Mouse (Mus musculus) embryonic facial prominence, embryonic 10.5 days (tissue): ENCODE results near the gene Dscam. TPM values are rescaled to one million over a fixed set of nuclear protein-coding genes. Genes with fewer than 3 reads are reported as not detected.
"Not testable (repeated sequence)": the region's sequence is repeated elsewhere in the genome, so short reads cannot be mapped to it uniquely, and the experiment has no call there.

Source experiments
- DNase-seq: peaks from one replicate; pipeline ENCODE4 v3.0.0-alpha.2; 2017; ENCODE audit warnings: low spot score
- H3K27ac ChIP-seq: fragments of 300-500 bp; sonication (generic); replicated peaks from 2 replicates; pipeline ENCODE4 v1.5.1; 2016; ENCODE audit warnings: mild to moderate bottlenecking
- H3K27me3 ChIP-seq: fragments of 300-500 bp; sonication (generic); replicated peaks from 2 replicates; pipeline ENCODE4 v1.6.1; 2016; ENCODE audit warnings: low read depth, mild to moderate bottlenecking; ENCODE audit not compliant: poor library complexity, severe bottlenecking
- H3K36me3 ChIP-seq: fragments of 300-500 bp; sonication (generic); replicated peaks from 2 replicates; pipeline ENCODE4 v1.6.1; 2016; ENCODE audit warnings: mild to moderate bottlenecking, moderate library complexity
- H3K4me1 ChIP-seq: fragments of 300-500 bp; sonication (generic); 2 replicates; pipeline ENCODE4 v1.6.1; 2016
- H3K4me3 ChIP-seq: fragments of 300-500 bp; sonication (generic); 2 replicates; pipeline ENCODE4 v1.5.1; 2016; ENCODE audit warnings: mild to moderate bottlenecking, moderate library complexity
- H3K9me3 ChIP-seq: fragments of 300-500 bp; sonication (generic); 2 replicates; pipeline ENCODE4 v1.6.1; 2016; ENCODE audit warnings: mild to moderate bottlenecking
- WGBS: fragments of 180-500 bp; shearing (Covaris S2); methylation state at CpG from one replicate; pipeline ENCODE4 v1.1.7; 2016; 5-methylcytosine and 5-hydroxymethylcytosine counted together
- polyA plus RNA-seq: library from polyadenylated mRNA; unstranded; fragments of >200 nt; fragmentation: Nextera tagmentation; extraction: Ambion mirVana; gene quantifications from 2 replicates; pipeline ENCODE4 v1.2.1, GENCODE M21; 2016

The Dscam gene
- polyA plus RNA-seq, 1 experiment from 2014 or later: 0.25 TPM

GRCm38 (mm10) chr16:96885817-96886216, 284.7 kb downstream of the Dscam start:
- H3K36me3 ChIP-seq: no peaks in the 10 kb centered on the region
- no peak overlapping the region for H3K27ac ChIP-seq
- 88% methylated on average over 2 of the region's 2 CpGs for WGBS
- no peaks in the 10 kb centered on the region for H3K4me1 ChIP-seq
- no peaks in the 10 kb centered on the region for H3K27me3 ChIP-seq
- DNase-seq: no peak
- no peak overlapping the region for H3K4me3 ChIP-seq
- no peaks in the 10 kb centered on the region for H3K9me3 ChIP-seq

DNA sequence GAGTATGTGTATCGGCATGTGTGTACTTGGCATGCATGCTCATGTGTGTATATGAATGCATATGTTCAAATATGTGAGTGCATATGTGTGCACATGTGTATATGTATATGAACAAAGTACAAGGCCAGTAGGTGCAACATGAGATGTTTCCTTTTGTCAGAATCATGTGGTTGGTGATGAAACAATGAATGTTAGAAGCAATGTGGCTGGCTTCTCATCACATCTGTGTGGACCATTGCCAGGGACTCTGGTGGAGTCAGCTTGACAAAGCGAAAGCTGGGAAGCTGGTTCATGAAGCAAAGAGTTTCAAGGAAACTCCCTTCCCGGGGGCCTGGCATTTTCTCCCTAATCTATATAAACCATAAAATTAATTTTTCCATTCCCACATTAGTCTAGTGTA, 286.0 kb downstream of the Dscam start:
- H3K4me3 ChIP-seq, H3K27ac ChIP-seq, H3K9me3 ChIP-seq, DNase-seq, H3K27me3 ChIP-seq, H3K36me3 ChIP-seq, H3K4me1 ChIP-seq: not testable (repeated sequence)
- 89% methylated on average over 3 of the region's 3 CpGs for WGBS

DNA sequence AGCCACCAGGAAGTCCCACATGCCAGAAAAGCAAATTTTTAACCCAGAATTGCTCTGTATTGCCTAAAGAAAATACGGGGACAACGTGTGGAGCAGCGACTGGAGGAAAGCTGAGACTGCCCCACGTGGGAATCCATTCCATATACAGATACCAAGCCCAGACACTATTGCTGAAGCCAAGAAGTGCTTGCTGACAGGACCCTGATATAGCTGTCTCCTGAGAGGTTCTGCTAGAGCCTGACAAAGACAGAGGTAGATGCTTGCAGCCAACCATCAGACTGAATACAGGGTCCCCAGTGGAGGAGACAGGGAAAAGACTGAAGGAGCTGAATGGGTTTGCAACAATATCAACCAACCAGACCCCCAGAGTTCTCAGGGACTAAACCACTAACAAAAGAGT, 293.3 kb downstream of the Dscam start:
- no peaks in the 10 kb centered on the region for H3K36me3 ChIP-seq
- no peaks in the 10 kb centered on the region for H3K27me3 ChIP-seq
- DNase-seq: no peak
- 83% methylated on average over 4 of the region's 4 CpGs for WGBS
- H3K27ac ChIP-seq: no peak overlapping the region
- H3K9me3 ChIP-seq: no peaks in the 10 kb centered on the region
- peaks cover 9% of the 10 kb centered on the region; the same call in 1 of the 2 replicates for H3K4me1 ChIP-seq
- no peak overlapping the region for H3K4me3 ChIP-seq

GRCm38 (mm10) chr16:96872799-96873198, 297.8 kb downstream of the Dscam start:
- Histone ChIP-seq H3K4me3 (no peak overlapping the region), H3K9me3 (no peaks in the 10 kb centered on the region), H3K36me3 (no peaks in the 10 kb centered on the region), H3K27ac (no peak overlapping the region), H3K4me1 (peaks cover 9% of the 10 kb centered on the region; the same call in 1 of the 2 replicates), H3K27me3 (no peaks in the 10 kb centered on the region)
- WGBS: 52% methylated on average over 7 of the region's 7 CpGs
- DNase-seq: peak; percentile 43

- Histone ChIP-seq H3K36me3 (no peaks in the 10 kb centered on the region), H3K4me1 (no peaks in the 10 kb centered on the region), H3K27me3 (no peaks in the 10 kb centered on the region), H3K9me3 (no peaks in the 10 kb centered on the region), H3K27ac (no peak overlapping the region), H3K4me3 (no peak overlapping the region)
- DNase-seq: no peak
- 66% methylated on average over 2 of the region's 2 CpGs for WGBS
Measured at GRCm38 (mm10) chr16:96857571-96857970, 313.0 kb downstream of the Dscam start.

GRCm38 (mm10) chr16:96855060-96855459, 315.5 kb downstream of the Dscam start:
- Histone ChIP-seq H3K4me3 (no peak overlapping the region), H3K27me3 (no peaks in the 10 kb centered on the region), H3K4me1 (no peaks in the 10 kb centered on the region), H3K9me3 (no peaks in the 10 kb centered on the region), H3K36me3 (no peaks in the 10 kb centered on the region), H3K27ac (no peak overlapping the region)
- no peak for DNase-seq
- 76% methylated on average over 4 of the region's 4 CpGs for WGBS

DNA sequence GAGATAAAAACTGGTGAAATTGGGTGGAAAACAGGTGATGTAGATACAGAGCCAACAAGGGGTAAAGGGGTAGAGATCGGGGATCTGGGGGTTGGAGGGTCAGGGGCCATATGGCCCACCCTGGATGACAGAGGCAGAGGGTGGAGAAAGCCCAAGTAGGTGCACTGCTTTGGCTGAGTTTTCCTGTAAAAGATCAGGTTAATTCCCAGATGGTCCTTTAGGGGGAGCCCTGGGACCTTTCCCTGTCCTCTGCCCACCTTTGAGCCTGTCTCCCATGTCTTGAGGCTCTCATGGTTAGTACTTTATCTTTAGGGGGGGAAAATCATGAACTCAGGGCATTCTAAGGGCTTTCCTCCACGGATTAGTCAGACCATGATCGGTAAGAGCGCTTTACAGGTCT, 318.2 kb downstream of the Dscam start:
- H3K27ac ChIP-seq: no peak overlapping the region
- H3K9me3 ChIP-seq: no peaks in the 10 kb centered on the region
- H3K4me1 ChIP-seq: no peaks in the 10 kb centered on the region
- no peaks in the 10 kb centered on the region for H3K27me3 ChIP-seq
- DNase-seq: peak; percentile 50
- WGBS: 16% methylated on average over 4 of the region's 4 CpGs
- no peak overlapping the region for H3K4me3 ChIP-seq
- H3K36me3 ChIP-seq: no peaks in the 10 kb centered on the region

DNA sequence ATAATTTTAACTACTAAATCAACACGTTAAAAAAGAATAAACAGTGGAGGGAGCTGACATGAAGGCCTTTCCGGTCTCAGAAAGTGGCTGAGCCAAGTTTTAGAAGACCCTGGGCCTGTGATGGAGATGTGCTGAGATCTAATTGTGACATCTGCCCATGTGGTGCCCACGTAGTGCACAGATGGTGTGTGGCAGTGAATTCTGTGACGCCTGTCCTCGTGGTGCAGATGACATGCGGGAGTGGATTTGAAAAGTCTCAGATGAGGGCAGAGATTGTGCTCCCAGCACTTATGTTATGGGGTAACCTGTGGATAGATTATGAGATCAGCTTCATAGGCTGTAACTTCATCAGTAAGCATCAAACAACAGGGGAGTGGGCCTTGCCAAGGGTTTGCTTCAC, 321.6 kb downstream of the Dscam start:
- H3K27me3 ChIP-seq: no peaks in the 10 kb centered on the region
- H3K9me3 ChIP-seq: no peaks in the 10 kb centered on the region
- WGBS: 87% methylated on average over 6 of the region's 6 CpGs
- no peak overlapping the region for H3K27ac ChIP-seq
- H3K4me1 ChIP-seq: peaks cover 21% of the 10 kb centered on the region
- no peak for DNase-seq
- H3K36me3 ChIP-seq: no peaks in the 10 kb centered on the region
- no peak overlapping the region for H3K4me3 ChIP-seq

DNA sequence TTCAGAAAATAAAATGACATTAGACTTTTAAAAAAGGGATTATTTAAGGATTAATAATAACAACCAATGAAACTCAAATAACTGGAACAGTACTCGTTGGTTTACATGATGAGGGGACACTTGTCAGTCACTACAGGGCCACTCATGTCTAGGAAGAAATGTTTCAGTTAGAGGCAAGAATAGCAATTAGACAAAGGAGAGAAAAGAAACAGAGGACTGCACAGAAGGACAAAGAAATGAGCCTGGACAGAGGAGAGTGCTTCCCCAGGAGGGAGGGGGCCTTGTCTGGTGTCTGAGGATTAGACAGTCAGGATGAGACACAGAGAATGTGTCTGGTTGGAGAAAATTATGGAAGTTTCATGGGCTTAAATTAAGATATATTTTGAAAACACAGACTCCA, 324.0 kb downstream of the Dscam start:
- peaks cover 21% of the 10 kb centered on the region for H3K4me1 ChIP-seq
- H3K27ac ChIP-seq: 0 out of 2 replicates have a peak overlapping the region, but pooled peaks have one; percentile 10
- H3K9me3 ChIP-seq: no peaks in the 10 kb centered on the region
- H3K27me3 ChIP-seq: no peaks in the 10 kb centered on the region
- H3K36me3 ChIP-seq: no peaks in the 10 kb centered on the region
- DNase-seq: no peak
- H3K4me3 ChIP-seq: no peak overlapping the region
- WGBS: 60% methylated on average over 1 of the region's 1 CpGs

DNA sequence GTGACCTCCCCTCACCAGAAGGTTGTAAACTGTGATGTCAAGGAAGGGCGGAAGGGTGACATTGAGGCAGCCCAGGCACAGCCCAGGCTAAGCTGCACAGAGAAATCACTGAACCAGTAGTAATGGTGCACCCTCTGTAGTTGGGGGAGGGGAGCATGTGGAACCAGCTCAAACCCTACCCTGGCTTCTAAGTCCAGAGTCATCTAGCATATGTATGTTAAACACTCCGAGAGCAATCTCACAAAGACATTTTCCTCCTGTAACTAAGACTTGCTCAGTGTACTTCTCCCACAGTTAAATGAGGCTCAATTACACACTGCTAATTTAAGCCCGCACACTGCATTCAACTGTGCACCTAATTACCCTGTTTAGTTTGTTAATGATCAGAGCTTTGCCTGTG, 324.4 kb downstream of the Dscam start:
- Histone ChIP-seq H3K27me3 (no peaks in the 10 kb centered on the region), H3K9me3 (no peaks in the 10 kb centered on the region), H3K4me1 (peaks cover 21% of the 10 kb centered on the region), H3K27ac (no peak overlapping the region), H3K4me3 (no peak overlapping the region), H3K36me3 (no peaks in the 10 kb centered on the region)
- peak; percentile 13 for DNase-seq
- WGBS: 55% methylated on average over 3 of the region's 3 CpGs

GRCm38 (mm10) chr16:96845475-96846098, 325.0 kb downstream of the Dscam start:
- no peaks in the 10 kb centered on the region for H3K27me3 ChIP-seq
- H3K36me3 ChIP-seq: no peaks in the 10 kb centered on the region
- 70% methylated on average over 3 of the region's 3 CpGs for WGBS
- H3K4me1 ChIP-seq: peaks cover 21% of the 10 kb centered on the region
- H3K9me3 ChIP-seq: no peaks in the 10 kb centered on the region
- no peak for DNase-seq
- no peak overlapping the region for H3K4me3 ChIP-seq
- H3K27ac ChIP-seq: no peak overlapping the region

DNA sequence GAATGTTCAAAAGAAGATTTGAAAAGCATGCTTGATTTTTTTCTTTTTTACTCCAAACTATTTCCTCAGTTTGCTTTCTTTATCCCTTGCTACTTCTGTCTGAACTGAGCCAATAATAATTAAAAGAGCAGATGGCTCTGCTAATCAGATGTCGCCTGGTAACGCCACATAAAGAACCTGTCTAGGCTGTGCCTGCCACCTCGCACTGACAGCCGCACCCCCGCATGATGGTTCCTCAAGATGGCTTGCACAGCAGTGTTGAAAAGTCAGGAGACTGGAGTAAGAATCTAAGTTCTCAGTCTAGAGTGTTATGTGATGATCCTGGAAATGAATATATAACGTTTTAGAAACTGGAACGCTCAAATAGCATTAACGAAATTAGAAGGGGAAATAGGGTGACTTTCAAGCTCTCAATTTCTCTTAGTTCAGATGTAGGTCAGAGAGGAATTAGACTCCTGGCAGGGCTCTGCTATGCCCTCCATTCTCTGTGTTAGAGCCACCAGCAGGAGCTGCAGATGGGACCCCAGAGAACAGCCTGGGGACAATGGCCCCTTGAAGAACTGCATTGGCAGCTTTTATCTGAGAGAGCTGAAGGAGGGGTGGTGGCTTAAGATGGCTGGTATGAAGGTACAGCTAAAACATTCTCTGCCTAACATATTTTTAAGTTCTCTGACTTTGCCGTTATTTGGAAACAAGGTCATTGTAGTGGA, 326.7 kb downstream of the Dscam start:
- Histone ChIP-seq H3K4me1 (peaks cover 25% of the 10 kb centered on the region), H3K9me3 (no peaks in the 10 kb centered on the region), H3K27me3 (no peaks in the 10 kb centered on the region), H3K4me3 (no peak overlapping the region), H3K27ac (no peak overlapping the region), H3K36me3 (no peaks in the 10 kb centered on the region)
- 82% methylated on average over 9 of the region's 9 CpGs for WGBS
- DNase-seq: no peak

DNA sequence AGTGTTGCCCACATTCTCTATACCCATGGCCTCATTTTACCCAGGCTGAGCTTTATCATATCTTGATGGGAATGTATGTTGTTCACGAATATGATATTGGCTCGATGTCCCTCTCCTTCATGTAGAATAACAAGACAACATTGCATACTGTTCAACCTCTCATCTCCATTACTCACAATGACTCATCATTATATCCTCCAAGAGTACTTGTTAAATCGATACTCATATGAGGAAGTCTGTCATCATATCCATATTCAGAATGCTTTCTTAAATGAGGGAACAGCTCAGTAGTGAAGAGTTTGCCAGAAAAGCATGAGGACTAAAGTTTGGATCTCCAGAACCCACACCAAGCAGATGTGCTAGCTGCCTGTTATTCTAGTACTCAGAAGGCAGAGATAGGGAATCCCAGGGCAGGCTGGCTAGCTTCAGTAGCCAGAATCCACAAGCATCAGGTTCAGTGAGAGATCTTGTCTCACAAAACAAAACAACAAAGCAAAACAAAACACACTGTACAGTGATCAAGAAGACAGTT, 327.7 kb downstream of the Dscam start:
- peaks cover 25% of the 10 kb centered on the region for H3K4me1 ChIP-seq

More for the DNA sequence above, 327.7 kb downstream of the Dscam start:
- Histone ChIP-seq H3K9me3 (no peaks in the 10 kb centered on the region), H3K36me3 (no peaks in the 10 kb centered on the region), H3K4me3 (no peak overlapping the region), H3K27me3 (no peaks in the 10 kb centered on the region), H3K27ac (no peak overlapping the region)
- 93% methylated on average over 3 of the region's 3 CpGs for WGBS
- DNase-seq: no peak
